Mouse (Mus musculus) splenic B cell, adult 2 months (primary cell): ENCODE measurements at regions not wholly inside any gene's neighbourhood (a gene's known extent, or its start where the extent isn't known, plus 50 kb on each side); places are given as distances from the start of the nearest gene placed in this dataset.

Source experiments
- DNase-seq: peaks from one replicate; pipeline ENCODE4 v3.0.0-alpha.2; 2011; ENCODE audit warnings: low read depth, low spot score
- H3K27me3 ChIP-seq: 2 replicates; pipeline ENCODE4 v1.6.1; 2012; ENCODE audit warnings: mild to moderate bottlenecking, low read length, moderate library complexity, mixed read lengths; ENCODE audit not compliant: control insufficient read depth, poor library complexity, insufficient read depth, severe bottlenecking
- H3K36me3 ChIP-seq: 2 replicates; pipeline ENCODE4 v1.6.1; 2012; ENCODE audit warnings: mild to moderate bottlenecking, low read length, moderate library complexity, mixed read lengths; ENCODE audit not compliant: control insufficient read depth, poor library complexity, insufficient read depth, severe bottlenecking

DNA sequence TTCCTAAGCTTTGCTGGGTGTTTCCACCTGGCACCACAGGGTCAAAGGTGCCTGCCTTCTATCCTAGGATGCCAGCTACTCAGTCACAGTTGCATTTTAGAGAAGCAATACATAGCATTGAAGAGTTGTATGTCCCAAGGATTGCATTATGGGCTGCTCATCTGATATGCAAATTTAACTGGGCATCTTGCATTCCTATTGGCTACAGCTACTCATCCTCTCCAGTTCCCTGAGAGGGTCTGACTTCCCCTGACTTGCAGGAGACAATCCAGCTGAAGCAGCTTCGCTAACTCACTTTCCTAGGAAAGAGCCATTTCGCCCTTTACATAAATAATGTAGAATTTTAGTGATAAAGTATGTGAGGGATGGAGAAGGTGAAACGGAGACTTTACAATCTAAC, 177.5 kb downstream of the Gm11011 start:
- DNase-seq: no peak
- Histone ChIP-seq H3K36me3 (no peaks in the 10 kb centered on the region), H3K27me3 (no peaks in the 10 kb centered on the region; the same call in 1 of the 2 replicates)

DNA sequence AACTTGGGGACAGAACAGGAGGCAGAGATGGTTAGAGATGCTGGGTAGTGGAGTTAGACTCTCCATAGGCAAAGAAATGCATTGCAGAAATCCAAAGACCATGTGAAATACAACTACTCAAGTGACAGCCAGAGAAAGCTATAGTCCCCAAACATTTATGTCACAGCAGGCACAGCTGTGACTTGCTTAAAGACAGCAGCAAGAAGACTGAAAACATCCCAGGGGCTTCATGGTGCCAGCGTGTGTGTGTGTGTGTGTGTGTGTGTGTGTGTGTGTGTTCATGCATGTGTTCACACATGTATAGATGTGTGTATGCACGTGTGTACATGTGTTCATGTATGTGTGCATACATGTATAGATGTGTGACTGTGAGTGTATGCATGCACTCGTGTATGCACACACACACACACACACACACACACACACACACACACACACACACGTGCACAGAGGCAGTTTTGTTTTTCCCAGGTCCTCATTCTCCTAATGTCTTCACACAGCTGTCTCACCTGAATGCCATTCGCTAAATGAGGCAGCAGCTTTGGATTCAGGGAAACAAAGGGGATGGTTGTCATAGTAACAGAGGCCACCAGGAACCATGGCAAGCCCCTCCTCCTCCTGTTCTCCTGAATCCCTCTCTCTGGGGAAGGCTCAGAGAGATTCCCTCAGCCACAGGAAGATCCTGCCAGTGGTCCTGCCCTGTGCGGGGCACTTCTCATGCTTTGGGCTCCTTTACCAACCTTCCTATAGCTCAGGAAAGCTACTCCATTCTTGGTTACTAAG, 182.4 kb downstream of the Gm11011 start:
- H3K36me3 ChIP-seq: no peaks in the 10 kb centered on the region
- DNase-seq: no peak
- H3K27me3 ChIP-seq: no peaks in the 10 kb centered on the region

- H3K27me3 ChIP-seq: no peaks in the 10 kb centered on the region
- no peaks in the 10 kb centered on the region for H3K36me3 ChIP-seq
- DNase-seq: no peak
These were observed 189.8 kb downstream of the Gm11011 start for GRCm38 (mm10) chr2:169397758-169398157.

GRCm38 (mm10) chr2:169397013-169397412, 190.5 kb downstream of the Gm11011 start:
- Histone ChIP-seq H3K27me3 (no peaks in the 10 kb centered on the region), H3K36me3 (no peaks in the 10 kb centered on the region)
- DNase-seq: no peak

DNA sequence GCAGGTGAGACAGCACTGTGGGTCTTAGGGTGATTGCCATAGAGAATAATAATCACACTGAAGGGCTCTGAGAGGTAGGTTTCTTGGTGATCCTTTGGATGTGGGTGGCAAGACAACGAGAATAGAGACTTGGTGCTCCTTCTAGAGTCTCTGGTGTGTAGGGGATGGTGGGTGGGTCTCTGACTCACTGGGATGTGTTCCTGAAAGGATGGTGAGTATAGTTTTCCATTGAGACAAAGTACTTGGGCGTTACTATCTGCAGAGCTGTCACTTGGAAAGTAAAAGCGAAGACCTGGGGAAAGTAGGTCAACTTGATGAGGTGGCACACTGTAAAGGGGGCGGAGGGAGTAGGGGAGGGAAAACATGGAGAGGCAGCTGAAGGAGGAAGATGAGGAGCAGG, 191.3 kb downstream of the Gm11011 start:
- no peaks in the 10 kb centered on the region for H3K27me3 ChIP-seq
- no peaks in the 10 kb centered on the region for H3K36me3 ChIP-seq
- no peak for DNase-seq

DNA sequence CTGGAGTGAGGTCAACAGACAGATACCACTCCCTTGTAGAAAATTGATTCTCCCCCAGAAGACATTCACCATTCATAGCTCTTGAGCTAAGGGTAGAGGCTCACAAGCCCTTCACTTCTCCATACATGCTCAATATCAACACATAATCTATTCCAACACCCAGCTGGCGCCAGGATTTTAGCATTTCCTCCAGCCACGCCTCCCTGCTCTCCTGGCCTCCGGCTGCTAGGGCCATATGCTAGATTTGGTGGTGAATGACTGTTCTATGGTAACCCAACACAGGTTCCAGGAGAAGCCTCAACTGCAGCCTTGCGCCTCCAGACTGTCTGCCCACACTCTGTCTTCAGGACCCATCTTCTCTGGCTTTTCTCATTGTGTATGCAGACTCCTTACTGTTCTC, 197.9 kb downstream of the Gm11011 start:
- no peak for DNase-seq
- Histone ChIP-seq H3K27me3 (no peaks in the 10 kb centered on the region), H3K36me3 (no peaks in the 10 kb centered on the region)

GRCm38 (mm10) chr2:169388569-169388968, 199.0 kb downstream of the Gm11011 start:
- DNase-seq: no peak
- Histone ChIP-seq H3K27me3 (no peaks in the 10 kb centered on the region), H3K36me3 (no peaks in the 10 kb centered on the region)

DNA sequence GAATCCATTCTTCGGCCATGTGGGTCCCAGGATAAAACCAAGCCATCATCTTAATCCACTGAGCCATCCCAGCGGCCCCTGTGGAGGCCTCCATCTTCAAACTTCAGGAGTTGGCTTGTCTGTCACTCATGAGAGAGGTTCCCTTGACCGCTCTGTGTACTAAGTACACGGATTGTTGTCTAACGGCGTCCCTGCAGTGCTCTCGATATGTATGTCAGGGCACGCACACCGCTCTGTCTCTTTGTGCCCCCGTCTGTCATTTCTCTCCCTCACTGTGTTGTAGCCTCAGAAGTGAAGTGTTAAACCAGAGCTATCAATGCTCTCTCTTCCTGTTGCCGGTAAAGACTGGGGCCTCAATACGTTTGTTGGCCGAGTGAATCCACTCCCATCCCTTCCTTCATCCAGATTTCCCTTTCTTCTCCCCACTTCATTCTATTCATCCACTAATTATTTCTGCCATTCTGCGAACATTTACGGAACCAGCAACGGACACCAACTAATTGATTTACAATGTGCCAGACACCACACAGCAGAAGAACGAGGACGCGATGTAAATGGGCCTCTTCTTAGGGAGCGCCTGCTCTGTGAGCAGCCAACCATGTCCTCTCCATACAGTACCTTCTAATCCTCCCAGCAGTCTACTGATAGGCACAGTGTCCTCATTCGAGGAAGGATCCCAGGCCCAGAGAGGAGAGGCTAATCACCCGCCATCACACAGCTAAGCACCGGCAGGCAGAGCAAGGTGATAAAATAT, 199.6 kb downstream of the Gm11011 start:
- H3K27me3 ChIP-seq: no peaks in the 10 kb centered on the region
- no peak for DNase-seq
- H3K36me3 ChIP-seq: no peaks in the 10 kb centered on the region

- no peaks in the 10 kb centered on the region for H3K27me3 ChIP-seq
- no peak for DNase-seq
- no peaks in the 10 kb centered on the region for H3K36me3 ChIP-seq
These were observed 203.8 kb downstream of the Gm11011 start for GRCm38 (mm10) chr2:169383701-169384100.

GRCm38 (mm10) chr2:169373069-169373468, 214.5 kb downstream of the Gm11011 start:
- Histone ChIP-seq H3K36me3 (no peaks in the 10 kb centered on the region), H3K27me3 (no peaks in the 10 kb centered on the region)
- DNase-seq: no peak

DNA sequence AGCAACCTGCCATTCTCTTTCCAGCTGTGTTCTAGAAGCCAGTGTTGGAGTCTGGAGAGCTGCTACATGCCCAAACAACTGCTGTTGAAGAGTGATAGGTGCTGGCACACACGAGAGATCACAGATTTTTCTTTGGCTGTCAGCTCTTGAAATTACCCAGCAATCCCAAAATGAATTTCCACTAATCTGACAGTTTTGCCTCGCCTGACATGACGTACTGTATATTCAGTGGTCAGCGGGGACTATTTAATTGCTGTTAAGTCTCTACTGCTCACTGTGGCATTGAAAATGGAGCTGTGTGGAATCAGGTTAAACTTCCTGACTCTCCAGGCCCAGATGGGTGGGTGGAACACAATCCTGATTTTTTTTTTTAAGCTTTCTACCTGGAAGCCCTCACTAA, 222.5 kb downstream of the Gm11011 start:
- Histone ChIP-seq H3K36me3 (no peaks in the 10 kb centered on the region), H3K27me3 (no peaks in the 10 kb centered on the region)
- DNase-seq: no peak

DNA sequence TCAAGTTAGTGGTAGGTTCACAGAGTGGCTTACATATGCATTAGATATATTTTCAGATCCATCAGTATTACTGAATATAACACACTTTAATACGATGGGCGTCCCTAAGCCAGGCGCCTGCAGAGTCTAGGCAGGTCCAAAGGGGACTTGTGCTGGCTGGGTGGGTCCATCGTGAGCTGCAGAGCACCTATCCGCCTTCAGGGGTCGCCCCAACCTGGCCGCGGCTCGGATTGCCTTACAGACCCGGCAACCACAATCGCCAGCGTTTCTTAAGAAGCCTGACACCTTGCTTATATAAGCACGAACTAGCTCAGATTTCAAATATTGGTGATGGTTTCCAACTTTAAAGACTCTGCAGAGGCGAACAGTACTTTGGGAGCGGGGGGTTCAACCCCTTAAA, 227.3 kb downstream of the Gm11011 start:
- peak; percentile 2 for DNase-seq
- no peaks in the 10 kb centered on the region for H3K27me3 ChIP-seq
- H3K36me3 ChIP-seq: no peaks in the 10 kb centered on the region

- DNase-seq: no peak
- H3K36me3 ChIP-seq: no peaks in the 10 kb centered on the region
- no peaks in the 10 kb centered on the region for H3K27me3 ChIP-seq
These were observed 230.1 kb downstream of the Gm11011 start for GRCm38 (mm10) chr2:169357400-169357799.

- DNase-seq: no peak
- H3K27me3 ChIP-seq: no peaks in the 10 kb centered on the region
- no peaks in the 10 kb centered on the region for H3K36me3 ChIP-seq
These were observed 236.0 kb downstream of the Gm11011 start for GRCm38 (mm10) chr2:169351547-169351946.

GRCm38 (mm10) chr2:169346107-169346506, 241.4 kb downstream of the Gm11011 start:
- Histone ChIP-seq H3K36me3 (no peaks in the 10 kb centered on the region), H3K27me3 (no peaks in the 10 kb centered on the region)
- no peak for DNase-seq
